Mouse (Mus musculus): Measurements from ENCODE around the gene Six3. TPM values are rescaled to one million over a fixed set of nuclear protein-coding genes. Genes with fewer than 3 reads are reported as not detected.

Gene Six3
- polyA plus RNA-seq, 1 experiment: not detected

DNA sequence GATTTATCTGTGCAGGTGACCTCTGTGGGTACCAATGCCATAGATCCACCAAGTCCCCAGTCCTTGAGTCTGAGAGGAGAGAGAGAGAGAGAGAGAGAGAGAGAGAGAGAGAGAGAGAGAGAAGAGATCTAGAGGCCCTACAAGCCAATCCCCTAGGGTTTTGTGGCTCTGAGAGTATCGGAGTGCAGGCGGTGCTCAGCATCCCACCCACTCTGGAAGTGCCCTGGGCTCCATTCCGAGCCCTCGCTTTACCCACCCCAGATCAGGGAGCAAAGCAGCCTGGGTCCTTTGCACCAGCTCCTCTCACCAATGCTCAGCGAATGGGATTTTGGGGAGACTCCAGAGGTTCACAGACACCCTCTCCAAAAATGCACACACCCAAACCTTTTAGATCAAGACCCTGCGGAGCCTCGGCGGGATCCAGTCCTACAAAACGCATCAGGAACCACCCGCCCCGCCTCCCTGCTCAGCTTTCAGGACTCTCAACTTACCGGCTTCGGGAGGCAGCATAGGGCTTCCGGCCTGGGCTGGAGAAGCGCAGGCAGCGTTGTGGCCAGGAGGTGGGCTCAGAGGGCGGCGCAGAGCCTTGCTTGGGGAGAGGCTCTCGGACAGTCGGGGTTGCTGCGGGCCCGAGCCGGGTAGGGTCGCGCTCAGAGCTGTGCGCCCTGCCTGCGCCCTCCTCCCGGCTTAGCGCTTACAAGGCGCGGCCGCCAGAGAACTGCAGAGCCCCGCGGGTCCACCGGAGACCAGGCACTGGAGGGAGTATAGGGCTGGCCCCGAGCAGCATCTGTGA is 4.4 kb downstream of the Six3 start:
- Histone ChIP-seq H3K36me3 (ENCODE audit: control insufficient read depth, insufficient read depth, low read length) (no peaks in the 10 kb centered on the region), H3K27ac (ENCODE audit: insufficient read depth, low read depth, low read length) (no peak overlapping the region), H3K27me3 (ENCODE audit: control insufficient read depth, insufficient read depth, low read length) (peaks cover 97% of the 10 kb centered on the region), H3K4me3 (ENCODE audit: low read depth, low read length) (no peak overlapping the region), H3K4me1 (ENCODE audit: control insufficient read depth, insufficient read depth, insufficient read length, low read length) (peaks cover 4% of the 10 kb centered on the region; the same call in 1 of the 2 replicates)
- 3% methylated on average over 36 of the region's 36 CpGs for WGBS
- TF ChIP-seq CTCF (IDR thresholded peaks at IDR 0.05; ENCODE audit: extremely low read depth, insufficient read length, insufficient replicate concordance, low read depth, low read length) (no peak), POLR2A (IDR thresholded peaks at IDR 0.05; ENCODE audit: low read depth, low read length) (no peak)

GRCm38 (mm10) chr17:85618359-85619112 is 5.1 kb downstream of the Six3 start:
- 4% methylated on average over 34 of the region's 34 CpGs for WGBS
- Histone ChIP-seq H3K27me3 (ENCODE audit: control insufficient read depth, insufficient read depth, low read length) (peaks cover 97% of the 10 kb centered on the region), H3K4me3 (ENCODE audit: low read depth, low read length) (no peak overlapping the region), H3K4me1 (ENCODE audit: control insufficient read depth, insufficient read depth, insufficient read length, low read length) (peaks cover 4% of the 10 kb centered on the region; the same call in 1 of the 2 replicates), H3K36me3 (ENCODE audit: control insufficient read depth, insufficient read depth, low read length) (no peaks in the 10 kb centered on the region), H3K27ac (ENCODE audit: insufficient read depth, low read depth, low read length) (no peak overlapping the region)
- TF ChIP-seq CTCF (IDR thresholded peaks at IDR 0.05; ENCODE audit: extremely low read depth, insufficient read length, insufficient replicate concordance, low read depth, low read length): no peak
- no peak for TF ChIP-seq POLR2A (IDR thresholded peaks at IDR 0.05; ENCODE audit: low read depth, low read length)

DNA sequence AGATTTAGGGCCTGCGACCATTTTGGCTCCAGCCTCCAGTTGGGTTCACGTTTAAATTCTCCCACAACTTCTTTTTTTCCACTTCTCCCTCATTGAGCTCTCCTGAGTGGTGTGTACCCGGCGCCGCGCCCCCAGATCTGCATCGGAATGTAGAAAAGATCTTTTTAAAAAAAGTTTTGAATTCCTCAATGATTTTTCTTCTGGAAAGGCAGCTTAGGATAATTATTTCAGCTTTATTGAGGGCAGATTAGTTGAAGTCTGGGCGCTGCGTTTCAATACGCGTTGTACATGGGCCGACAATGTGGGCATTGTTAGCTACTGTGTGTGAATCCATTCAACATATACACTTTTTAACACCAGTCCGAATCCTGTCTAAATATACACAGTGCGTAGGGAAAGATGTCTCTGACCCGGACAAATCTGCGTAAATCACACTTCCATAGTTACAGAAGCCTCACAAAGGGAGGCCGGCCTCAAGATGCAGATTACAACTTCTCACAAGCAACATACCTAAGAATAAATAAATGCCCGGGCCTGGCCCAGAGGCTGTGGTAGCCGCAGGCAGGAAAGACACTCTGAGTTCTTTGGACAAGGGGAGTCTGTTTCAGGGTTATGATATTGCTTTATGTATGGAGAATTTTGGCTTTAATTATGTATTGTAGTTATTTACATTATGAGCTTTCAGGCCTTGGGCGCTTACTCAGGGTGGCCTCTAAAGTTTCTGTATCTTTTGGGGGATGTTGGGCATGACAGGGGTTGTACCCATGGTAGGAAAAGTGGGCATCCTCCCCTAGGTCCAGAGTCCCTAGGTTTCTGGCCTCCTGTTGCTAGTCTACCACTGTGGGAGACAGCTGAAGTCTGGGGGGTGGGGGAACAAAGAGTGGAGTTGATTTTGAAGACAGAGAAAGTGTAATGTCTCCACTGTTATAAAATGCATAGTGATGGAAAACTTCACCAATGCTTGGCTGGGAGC is 6.0 kb downstream of the Six3 start:
- no peak overlapping the region for H3K4me3 ChIP-seq (ENCODE audit: low read depth, low read length)
- TF ChIP-seq CTCF (IDR thresholded peaks at IDR 0.05; ENCODE audit: extremely low read depth, insufficient read length, insufficient replicate concordance, low read depth, low read length): no peak
- TF ChIP-seq POLR2A (IDR thresholded peaks at IDR 0.05; ENCODE audit: low read depth, low read length): no peak
- H3K27me3 ChIP-seq (ENCODE audit: control insufficient read depth, insufficient read depth, low read length): peaks cover 95% of the 10 kb centered on the region
- no peak overlapping the region for H3K27ac ChIP-seq (ENCODE audit: insufficient read depth, low read depth, low read length)
- peaks cover 4% of the 10 kb centered on the region; the same call in 1 of the 2 replicates for H3K4me1 ChIP-seq (ENCODE audit: control insufficient read depth, insufficient read depth, insufficient read length, low read length)
- H3K36me3 ChIP-seq (ENCODE audit: control insufficient read depth, insufficient read depth, low read length): no peaks in the 10 kb centered on the region
- 11% methylated on average over 20 of the region's 20 CpGs for WGBS

- WGBS: 6% methylated on average over 6 of the region's 6 CpGs
- Histone ChIP-seq H3K27ac (ENCODE audit: insufficient read depth, low read depth, low read length) (no peak overlapping the region), H3K4me3 (ENCODE audit: low read depth, low read length) (no peak overlapping the region)
Measured at GRCm38 (mm10) chr17:85620086-85620481, 6.7 kb downstream of the Six3 start.

DNA sequence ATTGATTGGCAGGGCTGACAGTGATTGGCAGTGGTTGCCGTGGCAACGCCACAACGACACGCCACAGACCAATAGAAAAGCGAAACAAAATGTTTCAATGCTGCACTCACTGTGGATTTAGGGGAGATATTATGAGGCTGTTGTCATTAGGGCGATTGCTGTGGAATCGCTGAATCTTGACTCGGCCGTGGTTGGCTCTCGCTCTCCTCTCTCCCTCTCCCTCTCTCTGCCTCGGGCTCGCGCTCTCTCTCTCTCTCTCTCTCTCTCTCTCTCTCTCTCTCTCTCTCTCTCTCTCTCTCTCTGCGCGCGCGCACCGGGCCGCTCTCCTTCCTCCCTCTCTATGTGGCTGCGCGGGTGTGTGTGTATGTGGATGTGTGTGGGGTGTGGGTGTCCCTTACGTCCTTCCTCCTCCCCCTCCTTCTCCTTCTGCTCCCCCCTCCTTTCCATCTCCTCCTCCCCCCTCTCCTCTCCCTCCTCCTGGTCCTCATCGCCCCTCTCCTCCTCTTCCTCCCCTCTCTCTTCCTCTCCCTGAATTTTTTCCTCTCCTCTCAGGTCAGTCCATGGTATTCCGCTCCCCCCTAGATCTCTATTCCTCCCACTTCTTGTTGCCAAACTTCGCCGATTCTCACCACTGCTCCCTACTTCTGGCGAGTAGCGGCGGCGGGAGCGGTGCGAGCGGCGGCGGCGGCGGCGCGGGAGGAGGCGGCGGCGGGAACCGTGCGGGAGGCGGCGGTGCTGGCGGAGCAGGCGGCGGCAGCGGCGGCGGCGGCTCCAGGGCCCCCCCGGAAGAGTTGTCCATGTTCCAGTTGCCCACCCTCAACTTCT is 7.5 kb downstream of the Six3 start:
- no peaks in the 10 kb centered on the region for H3K36me3 ChIP-seq (ENCODE audit: control insufficient read depth, insufficient read depth, low read length)

More at GRCm38 (mm10) chr17:85620086-85620481, 6.7 kb downstream of the Six3 start:
- TF ChIP-seq CTCF (IDR thresholded peaks at IDR 0.05; ENCODE audit: extremely low read depth, insufficient read length, insufficient replicate concordance, low read depth, low read length): no peak
- Histone ChIP-seq H3K4me1 (ENCODE audit: control insufficient read depth, insufficient read depth, insufficient read length, low read length) (peaks cover 4% of the 10 kb centered on the region; the same call in 1 of the 2 replicates), H3K27me3 (ENCODE audit: control insufficient read depth, insufficient read depth, low read length) (peaks cover 92% of the 10 kb centered on the region), H3K36me3 (ENCODE audit: control insufficient read depth, insufficient read depth, low read length) (no peaks in the 10 kb centered on the region)

More for the DNA sequence above, 7.5 kb downstream of the Six3 start:
- no peak overlapping the region for H3K27ac ChIP-seq (ENCODE audit: insufficient read depth, low read depth, low read length)
- TF ChIP-seq CTCF (IDR thresholded peaks at IDR 0.05; ENCODE audit: extremely low read depth, insufficient read length, insufficient replicate concordance, low read depth, low read length) (no peak), POLR2A (IDR thresholded peaks at IDR 0.05; ENCODE audit: low read depth, low read length) (no peak)
- 2% methylated on average over 53 of the region's 54 CpGs for WGBS
- H3K4me3 ChIP-seq (ENCODE audit: low read depth, low read length): peak overlapping the region; percentile 21
- peaks cover 94% of the 10 kb centered on the region for H3K27me3 ChIP-seq (ENCODE audit: control insufficient read depth, insufficient read depth, low read length)
- peaks cover 4% of the 10 kb centered on the region; the same call in 1 of the 2 replicates for H3K4me1 ChIP-seq (ENCODE audit: control insufficient read depth, insufficient read depth, insufficient read length, low read length)
